Mouse (Mus musculus) gastrocnemius, adult 8-10 months (tissue): ENCODE results near the gene Ifna2. TPM values are rescaled to one million over a fixed set of nuclear protein-coding genes. Genes with fewer than 3 reads are reported as not detected.

ENCODE experiments used
- DNase-seq, 2 experiments: peaks; one replicate each; pipeline ENCODE4 v3.0.0; 2022; ENCODE audit warnings: low spot score in 2 of 2
- total RNA-seq, 4 experiments: library from RNA; stranded (reverse); gene quantifications; 2 replicates each; pipeline ENCODE4 v1.2.4; 2022

Ifna2 gene
- not detected for total RNA-seq

DNA sequence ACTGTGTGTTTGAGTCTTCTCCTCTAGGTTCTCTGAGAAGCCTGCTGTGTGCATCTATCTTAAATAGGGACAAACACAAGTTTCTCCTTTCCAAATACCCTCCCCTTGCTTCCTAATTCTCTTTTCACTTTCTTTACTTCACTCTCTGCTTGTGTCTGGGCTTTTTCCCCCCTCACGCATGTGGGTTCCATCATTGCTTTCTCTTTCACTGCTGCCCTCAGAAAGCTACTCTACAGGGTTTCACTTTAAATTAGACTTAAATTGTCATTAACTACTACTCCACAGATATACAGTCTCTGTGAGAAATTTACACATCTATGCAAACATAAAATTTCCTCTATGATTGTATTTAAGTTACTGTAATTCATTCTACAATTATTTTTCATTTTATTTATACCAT, at the start of gene Ifna2:
Gene Ifna2 (minus strand): TSS at position 101 of the 400 bp plus-strand sequence.
- DNase-seq: no peak

GRCm38 (mm10) chr4:88727324-88727723, 43.6 kb upstream of the Ifna2 start:
- no peak for DNase-seq

DNA sequence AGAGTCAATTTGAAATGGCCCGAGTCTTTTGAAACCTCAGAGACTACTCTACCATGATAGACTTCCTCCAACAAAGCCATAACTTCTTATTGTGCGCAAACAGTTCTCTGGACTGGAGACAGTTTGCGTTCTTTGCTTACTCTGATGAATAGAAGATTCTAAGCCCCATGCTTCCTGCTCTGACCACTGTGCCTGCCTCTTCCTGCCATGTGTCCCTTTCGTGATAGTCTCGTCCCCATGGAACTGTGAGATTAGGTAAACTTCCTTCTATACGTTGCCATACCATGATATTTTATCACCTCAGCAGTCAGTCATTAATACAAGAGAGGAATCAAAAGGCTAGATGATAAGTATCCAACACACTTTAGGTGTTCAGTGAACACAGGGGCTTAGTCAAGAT, 43.0 kb upstream of the Ifna2 start:
- DNase-seq: no peak

GRCm38 (mm10) chr4:88723497-88724090, 39.9 kb upstream of the Ifna2 start:
- no peak for DNase-seq

DNA sequence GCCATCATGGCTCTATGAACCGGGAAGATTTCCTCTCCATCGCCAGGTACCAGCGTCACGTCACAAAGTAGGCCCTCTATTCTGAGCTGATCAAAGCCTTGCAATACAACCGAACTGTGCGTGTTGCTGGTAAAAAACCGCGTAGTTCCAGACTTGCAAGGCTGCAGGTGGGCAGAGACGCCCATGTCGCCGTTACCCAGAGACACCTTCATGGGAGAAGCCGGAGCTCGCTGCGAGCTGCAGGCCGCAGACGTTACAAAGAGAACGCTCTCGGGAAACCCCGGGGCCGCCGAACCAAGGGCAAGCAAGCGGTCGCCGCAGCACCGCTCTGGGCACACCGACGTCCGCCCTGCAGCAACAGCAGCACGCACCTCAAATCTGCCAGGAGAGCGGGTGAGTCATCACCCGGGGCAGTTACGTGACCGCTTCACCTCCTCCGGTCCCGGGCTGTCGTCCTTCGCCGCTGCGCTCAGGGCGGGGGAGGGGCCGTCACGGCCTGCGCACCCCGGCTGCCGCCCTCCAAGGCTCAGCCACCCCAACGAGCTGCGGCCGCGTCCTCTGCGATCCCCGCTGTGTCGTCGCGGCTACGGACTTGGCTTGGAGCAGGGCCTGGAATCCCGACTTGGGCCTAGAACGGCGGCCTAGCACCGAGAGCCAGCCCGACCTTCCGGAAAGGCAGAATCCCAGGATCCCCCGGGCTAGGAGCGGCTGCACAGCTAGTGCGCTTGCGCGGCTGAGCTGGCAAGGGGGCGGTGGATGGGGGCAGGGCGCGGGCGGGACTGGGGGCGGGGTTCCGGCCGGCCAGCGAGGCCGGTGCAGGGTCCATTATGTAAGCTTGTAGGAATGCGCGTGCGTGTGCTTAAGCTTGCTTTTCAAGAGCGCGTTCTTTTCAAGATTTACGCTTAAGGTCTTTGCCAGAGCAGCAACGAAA, 38.3 kb upstream of the Ifna2 start, which contains the start of the genes Gm26566 and Klhl9:
Gene Gm26566 (plus strand): TSS at position 15 of the 931 bp plus-strand sequence.
Gene Klhl9 (minus strand): TSS at position 675 of the 931 bp plus-strand sequence.
- DNase-seq: peak; percentile 77 to 86

DNA sequence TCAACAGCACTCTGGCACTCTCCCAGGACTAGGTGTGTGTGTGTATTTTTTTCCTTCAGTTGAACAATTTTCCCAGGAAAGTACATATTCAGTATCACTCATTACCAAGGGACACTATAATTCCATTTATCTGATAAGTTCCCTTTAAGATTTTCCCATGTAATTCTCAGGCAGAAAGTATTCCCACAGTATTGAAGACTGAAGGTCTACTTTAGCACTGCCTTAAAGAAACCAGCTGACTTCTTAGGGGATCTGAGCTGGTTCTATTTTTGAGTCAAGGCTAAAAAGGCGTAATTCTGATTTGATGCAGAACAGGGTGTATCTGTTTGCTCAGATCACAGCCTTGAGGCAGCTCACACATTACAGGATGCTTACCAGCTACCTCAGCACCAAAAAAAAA, 35.0 kb upstream of the Ifna2 start:
- DNase-seq: no peak

- peak; percentile 61 to 80 for DNase-seq
Measured at GRCm38 (mm10) chr4:88715059-88715458, 31.3 kb upstream of the Ifna2 start.

DNA sequence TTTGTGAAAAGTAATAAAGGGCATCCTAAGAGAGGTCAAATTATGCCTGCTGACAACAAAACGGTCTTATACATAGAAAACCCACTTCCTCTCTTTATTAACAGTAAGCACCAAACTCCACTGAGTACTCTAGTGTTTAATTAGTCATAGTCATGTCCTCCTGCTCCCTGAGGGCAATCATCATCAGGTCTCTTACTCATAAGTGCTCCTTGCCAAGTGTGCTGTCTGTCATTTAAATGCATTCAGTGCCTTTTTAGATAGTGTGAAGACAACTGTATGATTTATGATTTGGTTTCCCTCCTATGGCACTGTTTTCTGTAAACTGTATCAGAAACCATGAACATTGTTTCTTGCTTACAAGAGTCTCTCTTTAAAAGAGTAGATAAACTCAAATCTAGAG, 30.6 kb upstream of the Ifna2 start:
- DNase-seq: no peak

- DNase-seq: no peak
Measured at GRCm38 (mm10) chr4:88707128-88707826, 23.6 kb upstream of the Ifna2 start.

DNA sequence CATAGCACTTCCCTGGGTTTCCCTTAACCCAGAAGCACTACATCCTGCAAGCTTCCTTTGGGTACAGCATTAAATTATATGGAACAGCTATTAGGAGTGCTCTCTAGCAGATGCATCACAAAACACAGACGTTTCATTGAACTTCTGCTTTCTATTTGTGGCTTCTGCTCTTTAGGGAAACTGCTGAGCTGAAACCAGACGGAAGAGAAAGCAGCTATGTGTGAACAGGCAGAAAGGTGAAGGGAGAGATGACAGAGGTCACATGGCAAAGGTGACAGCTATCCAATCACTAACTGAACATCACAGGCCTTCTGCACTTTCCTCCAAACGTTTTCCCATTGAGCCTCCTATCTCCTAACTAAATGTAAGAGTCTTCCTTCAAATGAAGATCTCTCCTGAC, 22.2 kb upstream of the Ifna2 start:
- no peak for DNase-seq

DNA sequence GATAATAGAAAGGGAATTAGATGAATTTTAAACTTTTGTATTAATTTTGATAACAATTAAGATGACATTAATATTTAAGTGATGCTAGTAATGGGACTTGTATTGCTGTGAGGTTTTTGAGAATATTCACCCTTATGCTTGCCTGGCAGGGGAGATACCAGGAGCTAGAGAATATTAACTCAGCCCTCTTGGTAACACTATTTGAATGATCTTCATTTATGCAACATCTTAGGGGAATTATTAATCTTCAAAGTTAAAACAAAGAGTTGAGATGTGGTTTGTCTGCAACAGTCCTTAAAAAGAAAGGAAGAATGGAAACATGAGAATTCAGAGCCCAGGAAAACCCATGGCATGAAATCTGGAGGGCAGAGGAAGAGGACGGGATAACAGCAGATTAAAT, 15.6 kb upstream of the Ifna2 start:
- no peak for DNase-seq

- DNase-seq: no peak
Measured at GRCm38 (mm10) chr4:88698781-88699180, 15.1 kb upstream of the Ifna2 start.

GRCm38 (mm10) chr4:88697753-88698152, 14.0 kb upstream of the Ifna2 start:
- no peak for DNase-seq

- no peak for DNase-seq
Measured at GRCm38 (mm10) chr4:88697108-88697507, 13.4 kb upstream of the Ifna2 start.

DNA sequence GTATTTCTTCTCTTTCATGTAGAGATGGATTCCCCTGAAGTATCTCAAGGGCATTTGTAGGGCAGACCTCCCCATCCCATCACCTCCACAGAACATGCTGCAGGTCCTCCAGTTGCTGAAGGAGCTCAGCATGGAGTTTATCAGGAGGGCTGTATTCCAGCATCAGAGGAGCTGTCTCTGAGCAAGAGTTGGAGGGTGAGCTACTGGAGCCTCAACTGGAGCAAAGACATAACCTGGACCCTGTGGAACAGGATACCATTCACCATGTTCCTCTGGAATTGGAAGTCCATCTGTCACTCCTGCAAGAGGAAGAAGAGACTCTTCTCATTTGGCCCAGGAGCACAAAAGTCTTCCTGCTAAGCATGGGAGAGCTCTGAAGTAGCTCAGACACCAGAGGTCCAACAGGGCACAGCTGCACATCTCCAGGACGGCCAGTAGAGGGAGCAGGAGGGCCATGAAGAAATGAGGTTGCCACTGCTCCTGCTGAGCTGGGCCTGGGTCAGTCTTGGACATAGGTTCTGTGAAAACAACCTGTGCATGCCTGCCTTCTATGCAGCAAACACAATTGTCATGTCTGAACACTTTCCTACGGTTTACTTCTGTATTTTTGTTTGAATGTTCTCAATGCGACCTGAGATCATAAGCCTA, 12.6 kb upstream of the Ifna2 start:
- peak; percentile 15 to 28 for DNase-seq

GRCm38 (mm10) chr4:88693392-88693791, 9.7 kb upstream of the Ifna2 start:
- DNase-seq: no peak

GRCm38 (mm10) chr4:88692537-88692936, 8.8 kb upstream of the Ifna2 start:
- no peak for DNase-seq

GRCm38 (mm10) chr4:88691259-88691658, 7.5 kb upstream of the Ifna2 start, which contains the start of gene Ifnab:
Gene Ifnab (minus strand): TSS chr4:88691359.
- DNase-seq: no peak

GRCm38 (mm10) chr4:88681353-88681752, 2.4 kb downstream of the Ifna2 start:
- no peak for DNase-seq

DNA sequence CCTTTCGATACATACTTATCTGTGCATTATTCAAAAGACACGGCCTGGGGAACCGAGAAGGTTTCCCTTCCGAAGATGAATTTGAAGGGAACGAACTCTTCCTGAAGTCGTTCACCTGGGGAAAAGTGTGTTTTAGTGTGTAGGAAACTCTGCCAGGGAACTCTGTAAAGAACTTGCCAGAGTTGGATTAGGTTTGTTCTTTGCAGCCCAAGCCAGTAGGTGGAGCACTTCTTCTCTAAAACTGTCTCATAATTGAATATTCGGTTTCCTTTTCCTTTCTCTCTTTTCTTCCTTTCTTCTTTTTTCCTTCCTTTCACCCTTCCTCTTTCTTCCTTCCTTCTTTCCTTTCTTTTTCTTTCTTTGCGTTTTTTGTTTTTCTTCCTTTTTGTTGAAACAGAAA, 3.4 kb downstream of the Ifna2 start:
- DNase-seq: no peak

GRCm38 (mm10) chr4:88676824-88677223, 6.9 kb downstream of the Ifna2 start, which contains the start of gene Ifna16:
Gene Ifna16 (minus strand): TSS chr4:88676924.
- no peak for DNase-seq
